Comparison of ENCODE assay signal across 16 mouse cellular contexts in genomic region chr11:116807116-116807515, GRCm38 (mm10). TPM values are rescaled to one million over a fixed set of nuclear protein-coding genes. Genes with fewer than 3 reads are reported as not detected.
A peak's percentile ranks its signal among the peaks of the same experiment; 100 is the strongest.
DNase-seq lines count a peak whose midpoint lies in the region; ATAC-seq and TF ChIP-seq lines count a peak whose summit lies in the region.
"Had no signal": no experiment of that assay in that cellular context is flagged by ENCODE, and none has a peak within 500 bp of the region (broad histone marks: within the 10 kb centered on the region; RNA-seq: fewer than 3 reads in every experiment).

No protein-coding gene starts in this region.

- no peaks in the 10 kb centered on the region for H3K9me3 ChIP-seq in heart, embryonic 12.5 days (replicated peaks)
- H3K9me3 ChIP-seq: embryonic facial prominence, embryonic 13.5 days had no signal

- H3K27ac ChIP-seq in heart, embryonic 12.5 days (ENCODE audit: poor library complexity, severe bottlenecking): peak overlapping the region; percentile 70
- peak overlapping the region; percentile 73 for H3K27ac ChIP-seq in embryonic fibroblast, embryonic 13.5 days (ENCODE audit: insufficient read depth, low read length)

- H3K4me3 ChIP-seq in heart, embryonic 12.5 days: no peak overlapping the region
- no peak overlapping the region for H3K4me3 ChIP-seq in embryonic fibroblast, embryonic 13.5 days (ENCODE audit: insufficient read depth, low read length)
- H3K4me3 ChIP-seq: embryonic facial prominence, embryonic 13.5 days had no signal

- peaks cover 10% of the 10 kb centered on the region for H3K27me3 ChIP-seq in heart, embryonic 12.5 days (replicated peaks)

- 51% methylated on average over 7 of the region's 7 CpGs for WGBS in heart, embryonic 12.5 days

- H3K4me2 ChIP-seq in heart, embryonic 12.5 days: no peak overlapping the region
- H3K4me2 ChIP-seq: embryonic facial prominence, embryonic 13.5 days; liver, embryonic 11.5 days had no signal

- no peak overlapping the region for H3K9ac ChIP-seq in heart, embryonic 12.5 days
- H3K9ac ChIP-seq: embryonic facial prominence, embryonic 13.5 days had no signal

- peaks cover 16% of the 10 kb centered on the region for H3K4me1 ChIP-seq in heart, embryonic 12.5 days (replicated peaks)
- peaks cover 9% of the 10 kb centered on the region for H3K4me1 ChIP-seq in embryonic fibroblast, embryonic 13.5 days (ENCODE audit: control insufficient read depth, insufficient read depth, low read length)

- TF ChIP-seq CTCF in embryonic fibroblast, embryonic 13.5 days (IDR thresholded peaks at IDR 0.05; ENCODE audit: borderline replicate concordance, insufficient read depth, low read length): no peak

- TF ChIP-seq POLR2A in embryonic fibroblast, embryonic 13.5 days (IDR thresholded peaks at IDR 0.05; ENCODE audit: low read depth, low read length): no peak

- ATAC-seq in heart, embryonic 12.5 days (ENCODE audit: insufficient number of reproducible peaks, low FRiP score): 0 out of 2 replicates have a peak, but pooled peaks have one; percentile 14

- H3K36me3 ChIP-seq in heart, embryonic 12.5 days: peaks cover 3% of the 10 kb centered on the region; the same call in 1 of the 2 replicates
- H3K36me3 ChIP-seq: embryonic facial prominence, embryonic 13.5 days had no signal

- DNase-seq in cerebellum, adult 9-11 months: peak; percentile 16
- DNase-seq in cerebellum, adult 11 months: no peak
- no peak for DNase-seq in heart, postnatal 4 days
- peak; percentile 90 for DNase-seq in 416B (ENCODE audit: low read depth)
- no peak for DNase-seq in left cerebral cortex, adult 9 months (ENCODE audit: low spot score in 2 of 2)
- no peak for DNase-seq in layer of hippocampus, postnatal 36 days
- DNase-seq: cerebellum, postnatal 36 days; midbrain, embryonic 14.5 days had no signal

RNA-seq across cellular contexts. Expression of gene Mxra7, which starts 20.7 kb away (rescaled TPM):
- polyA plus RNA-seq in heart, embryonic 12.5 days (2016; fragmentation: Nextera tagmentation; extraction: Ambion mirVana): 24.7 and 27.0 TPM in 2 replicates
- total RNA-seq in heart, postnatal 4 days (2021): 10 to 100 TPM; 40.9 to 42.9 TPM
- 76.8 and 82.4 TPM in 2 replicates for polyA plus RNA-seq in embryonic fibroblast, embryonic 13.5 days (2011; ENCODE audit: insufficient read length, low read depth, missing spikeins)
- total RNA-seq in layer of hippocampus, postnatal 36 days (2021): 10 to 100 TPM; 22.3 to 22.6 TPM

RNA-seq across cellular contexts. Expression of gene St6galnac1, which starts 31.8 kb away (rescaled TPM):
- polyA plus RNA-seq in heart, embryonic 12.5 days (2016; fragmentation: Nextera tagmentation; extraction: Ambion mirVana): not detected in 2 replicates
- not detected for total RNA-seq in heart, postnatal 4 days (2021)
- not detected in 2 replicates for polyA plus RNA-seq in embryonic fibroblast, embryonic 13.5 days (2011; ENCODE audit: insufficient read length, low read depth, missing spikeins)
- total RNA-seq in layer of hippocampus, postnatal 36 days (2021): not detected
- total RNA-seq: granulocyte monocyte progenitor cell, adult 5-6 weeks; left cerebral cortex, postnatal 10 days; MEL had no signal
- polyA plus RNA-seq: embryonic facial prominence, embryonic 13.5 days; liver, embryonic 11.5 days; midbrain, embryonic 14.5 days; neural tube, embryonic 14.5 days had no signal

RNA-seq across cellular contexts. Expression of gene Mettl23, which starts 36.0 kb away (rescaled TPM):
- polyA plus RNA-seq in heart, embryonic 12.5 days (2016; fragmentation: Nextera tagmentation; extraction: Ambion mirVana): 55.5 and 57.4 TPM in 2 replicates
- 10 to 100 TPM; 31.0 to 32.2 TPM for total RNA-seq in heart, postnatal 4 days (2021)
- polyA plus RNA-seq in embryonic fibroblast, embryonic 13.5 days (2011; ENCODE audit: insufficient read length, low read depth, missing spikeins): 20.4 and 22.4 TPM in 2 replicates
- total RNA-seq in layer of hippocampus, postnatal 36 days (2021): 10 to 100 TPM; 30.3 to 30.4 TPM

RNA-seq across cellular contexts. Expression of gene Jmjd6, which starts 36.1 kb away (rescaled TPM):
- 76.9 and 77.8 TPM in 2 replicates for polyA plus RNA-seq in heart, embryonic 12.5 days (2016; fragmentation: Nextera tagmentation; extraction: Ambion mirVana)
- total RNA-seq in heart, postnatal 4 days (2021): 10 to 100 TPM; 41.2 to 43.3 TPM
- 37.1 and 38.7 TPM in 2 replicates for polyA plus RNA-seq in embryonic fibroblast, embryonic 13.5 days (2011; ENCODE audit: insufficient read length, low read depth, missing spikeins)
- 10 to 100 TPM; 35.0 to 44.9 TPM for total RNA-seq in layer of hippocampus, postnatal 36 days (2021)

RNA-seq across cellular contexts. Expression of gene Mfsd11, which starts 45.1 kb away (rescaled TPM):
- polyA plus RNA-seq in heart, embryonic 12.5 days (2016; fragmentation: Nextera tagmentation; extraction: Ambion mirVana): 37.6 and 39.9 TPM in 2 replicates
- 10 to 100 TPM; 26.9 to 35.6 TPM for total RNA-seq in heart, postnatal 4 days (2021)
- 30.7 and 36.6 TPM in 2 replicates for polyA plus RNA-seq in embryonic fibroblast, embryonic 13.5 days (2011; ENCODE audit: insufficient read length, low read depth, missing spikeins)
- 10 to 100 TPM; 38.7 to 51.4 TPM for total RNA-seq in layer of hippocampus, postnatal 36 days (2021)

Comparison
In these comparisons a context has a peak if more than half of its experiments do, and no peak if none do; other contexts are left out.
1. DNase-seq: peak in cerebellum, adult 9-11 months (single experiment) and 416B (single experiment); none in cerebellum, adult 11 months (single experiment), heart, postnatal 4 days (single experiment), left cerebral cortex, adult 9 months (0 of 2) and layer of hippocampus, postnatal 36 days (0 of 2).